8 mouse cellular contexts compared by ENCODE assay signal in genomic region chr1:72640658-72641410, GRCm38 (mm10). TPM values are rescaled to one million over a fixed set of nuclear protein-coding genes. Genes with fewer than 3 reads are reported as not detected.
DNase-seq lines count a peak whose midpoint lies in the region; ATAC-seq and TF ChIP-seq lines count a peak whose summit lies in the region.

No protein-coding gene starts in this region.

- H3K27ac ChIP-seq in intestine, postnatal 0 days (ENCODE audit: low read depth, low read length), result no peak overlapping the region

- H3K9me3 ChIP-seq in intestine, postnatal 0 days (ENCODE audit: control insufficient read depth), result no peaks in the 10 kb centered on the region

- no peaks in the 10 kb centered on the region for H3K4me1 ChIP-seq in intestine, postnatal 0 days (replicated peaks; ENCODE audit: control insufficient read depth, insufficient read depth, low read length)

- H3K27me3 ChIP-seq in intestine, postnatal 0 days (replicated peaks; ENCODE audit: control insufficient read depth, insufficient read depth, low read length), result no peaks in the 10 kb centered on the region
- no peaks in the 10 kb centered on the region for H3K27me3 ChIP-seq in splenic B cell, adult 2 months (ENCODE audit: control insufficient read depth, insufficient read depth, low read length, poor library complexity, severe bottlenecking)

- H3K4me3 ChIP-seq in intestine, postnatal 0 days (ENCODE audit: low read depth, low read length), result peak overlapping the region; percentile 27

- H3K4me2 ChIP-seq in intestine, postnatal 0 days (replicated peaks; ENCODE audit: low read depth), result peak overlapping the region; percentile 57

- intact Hi-C loops in left cerebral cortex, postnatal 14 days (cut with DNase I), result no loop called here

- H3K36me3 ChIP-seq in intestine, postnatal 0 days (ENCODE audit: control insufficient read depth, insufficient read depth), result no peaks in the 10 kb centered on the region
- H3K36me3 ChIP-seq in splenic B cell, adult 2 months (ENCODE audit: control insufficient read depth, insufficient read depth, low read length, poor library complexity, severe bottlenecking), result no peaks in the 10 kb centered on the region

- H3K9ac ChIP-seq in intestine, postnatal 0 days (ENCODE audit: low read depth, low read length), result no peak overlapping the region

- peak; percentile 34 for DNase-seq in adrenal gland, postnatal 14 days
- no peak for DNase-seq in adrenal gland, adult 18-20 months (ENCODE audit: low spot score in 2 of 2)
- peak; percentile 40 to 61 for DNase-seq in cerebellum, postnatal 4 days (ENCODE audit: low spot score in 2 of 2)
- DNase-seq in frontal cortex, postnatal 25 days (ENCODE audit: low spot score in 2 of 2), result peak; percentile 40 to 41
- peak; percentile 74 to 82 for DNase-seq in left cerebral cortex, postnatal 14 days (ENCODE audit: low spot score in 2 of 2)
- DNase-seq in mesoderm, embryonic 11.5 days (ENCODE audit: low read depth, low spot score), result peak; percentile 79
- DNase-seq in splenic B cell, adult 2 months (ENCODE audit: low read depth, low spot score), result peak; percentile 8

- 44% methylated on average over 49 of the region's 49 CpGs for WGBS in intestine, postnatal 0 days

- ATAC-seq in intestine, postnatal 0 days, result no peak; the same call in 1 of the 2 replicates

- TF ChIP-seq CTCF in intestine, postnatal 0 days (IDR thresholded peaks at IDR 0.05; ENCODE audit: low read depth), result no peak

RNA-seq across cellular contexts. Expression of gene Smarcal1, which starts 57.8 kb away (rescaled TPM):
- total RNA-seq in adrenal gland, postnatal 14 days (2021), result 33.7 and 37.4 TPM in 2 replicates
- 10 to 100 TPM; 33.7 to 42.6 TPM for total RNA-seq in adrenal gland, adult 18-20 months (2021)
- polyA plus RNA-seq in intestine, postnatal 0 days (2015; fragmentation: Nextera tagmentation; extraction: Ambion mirVana), result 4.6 and 5.4 TPM in 2 replicates
- total RNA-seq in left cerebral cortex, postnatal 14 days (2021), result 10 to 100 TPM; 51.9 to 54.1 TPM

RNA-seq across cellular contexts. Expression of gene Ankar, which starts 59.5 kb away (rescaled TPM):
- not detected in 2 replicates for total RNA-seq in adrenal gland, postnatal 14 days (2021)
- not detected for total RNA-seq in adrenal gland, adult 18-20 months (2021)
- not detected in 2 replicates for polyA plus RNA-seq in intestine, postnatal 0 days (2015; fragmentation: Nextera tagmentation; extraction: Ambion mirVana)
- not detected for total RNA-seq in left cerebral cortex, postnatal 14 days (2021)

Comparison
In these comparisons a context has a peak if more than half of its experiments do, and no peak if none do; other contexts are left out.
1. DNase-seq: peak in adrenal gland, postnatal 14 days (single experiment), cerebellum, postnatal 4 days (2 of 2), frontal cortex, postnatal 25 days (2 of 2), left cerebral cortex, postnatal 14 days (2 of 2), mesoderm, embryonic 11.5 days (single experiment) and splenic B cell, adult 2 months (single experiment); none in adrenal gland, adult 18-20 months (0 of 2).